Mouse (Mus musculus) testis, adult 2 months (tissue): ENCODE measurements around the gene Phldb2.

Source experiments
- CTCF ChIP-seq: fragments of 200-500 bp; IDR thresholded peaks from 2 replicates; pipeline ENCODE4 v1.5.1; 2012; ENCODE audit warnings: low read depth, mild to moderate bottlenecking, inconsistent platforms, low read length, moderate library complexity; ENCODE audit not compliant: control insufficient read depth, insufficient read depth, insufficient replicate concordance
- POLR2A ChIP-seq: fragments of 200-500 bp; IDR thresholded peaks from 2 replicates; pipeline ENCODE4 v1.6.1; 2012; ENCODE audit warnings: low read depth, mild to moderate bottlenecking, inconsistent platforms, low read length, moderate library complexity; ENCODE audit not compliant: control insufficient read depth

GRCm38 (mm10) chr16:45699301-45699700 lies 254.1 kb downstream of the Phldb2 start:
- TF ChIP-seq CTCF (no peak), POLR2A (no peak)
